Mouse (Mus musculus) liver, embryonic 14.5 days (tissue): Measurements from ENCODE around the gene Fgfr2.

Experiments
- CTCF ChIP-seq: IDR thresholded peaks from 2 replicates; pipeline ENCODE4 v1.5.1; 2016; ENCODE audit warnings: antibody characterized with exemption, low read depth, control low read depth
- EP300 ChIP-seq: IDR thresholded peaks from 2 replicates; pipeline ENCODE4 v1.6.1; 2016; ENCODE audit warnings: antibody characterized with exemption, low read depth

- TF ChIP-seq CTCF = no peak
- TF ChIP-seq EP300 = no peak
Observed at GRCm38 (mm10) chr7:130935421-130935792, 2187.7 kb downstream of the Fgfr2 start.
